Mouse (Mus musculus): ENCODE data around the gene Tamm41. TPM values are rescaled to one million over a fixed set of nuclear protein-coding genes. Genes with fewer than 3 reads are reported as not detected.

The Tamm41 gene
- polyA plus RNA-seq, 1 experiment from 2014 or later, result 72.8 TPM

- ATAC-seq (ENCODE audit: insufficient read depth, low FRiP score, low TSS enrichment) (no peak), DNase-seq (ENCODE audit: low spot score) (no peak)
- Histone ChIP-seq H3K27ac (ENCODE audit: low read depth, low read length) (no peak overlapping the region), H3K27me3 (ENCODE audit: control insufficient read depth, insufficient read depth, low read length) (no peaks in the 10 kb centered on the region), H3K36me3 (ENCODE audit: control insufficient read depth, insufficient read depth, low read length) (no peaks in the 10 kb centered on the region), H3K4me3 (ENCODE audit: low read depth, low read length) (no peak overlapping the region), H3K4me1 (ENCODE audit: control insufficient read depth, insufficient read depth, low read length) (no peaks in the 10 kb centered on the region), H3K9ac (ENCODE audit: low read length) (no peak overlapping the region), H3K4me2 (ENCODE audit: low read depth) (no peak overlapping the region), H3K9me3 (ENCODE audit: control insufficient read depth, low read length) (no peaks in the 10 kb centered on the region)
- 79% methylated on average over 9 of the region's 9 CpGs for WGBS
Measured at GRCm38 (mm10) chr6:115010304-115010703, 27.4 kb downstream of the Tamm41 start.

GRCm38 (mm10) chr6:115007728-115008127 lies 29.9 kb downstream of the Tamm41 start:
- no peaks in the 10 kb centered on the region for H3K36me3 ChIP-seq (ENCODE audit: control insufficient read depth, insufficient read depth, low read length)
- no peaks in the 10 kb centered on the region for H3K27me3 ChIP-seq (ENCODE audit: control insufficient read depth, insufficient read depth, low read length)
- no peak overlapping the region for H3K4me2 ChIP-seq (ENCODE audit: low read depth)
- H3K4me3 ChIP-seq (ENCODE audit: low read depth, low read length), result no peak overlapping the region
- no peak overlapping the region for H3K27ac ChIP-seq (ENCODE audit: low read depth, low read length)
- H3K9ac ChIP-seq (ENCODE audit: low read length), result no peak overlapping the region
- DNase-seq (ENCODE audit: low spot score) (peak; percentile 83), ATAC-seq (ENCODE audit: insufficient read depth, low FRiP score, low TSS enrichment) (no peak)
- 40% methylated on average over 5 of the region's 5 CpGs for WGBS
- no peaks in the 10 kb centered on the region for H3K9me3 ChIP-seq (ENCODE audit: control insufficient read depth, low read length)
- H3K4me1 ChIP-seq (ENCODE audit: control insufficient read depth, insufficient read depth, low read length), result no peaks in the 10 kb centered on the region

DNA sequence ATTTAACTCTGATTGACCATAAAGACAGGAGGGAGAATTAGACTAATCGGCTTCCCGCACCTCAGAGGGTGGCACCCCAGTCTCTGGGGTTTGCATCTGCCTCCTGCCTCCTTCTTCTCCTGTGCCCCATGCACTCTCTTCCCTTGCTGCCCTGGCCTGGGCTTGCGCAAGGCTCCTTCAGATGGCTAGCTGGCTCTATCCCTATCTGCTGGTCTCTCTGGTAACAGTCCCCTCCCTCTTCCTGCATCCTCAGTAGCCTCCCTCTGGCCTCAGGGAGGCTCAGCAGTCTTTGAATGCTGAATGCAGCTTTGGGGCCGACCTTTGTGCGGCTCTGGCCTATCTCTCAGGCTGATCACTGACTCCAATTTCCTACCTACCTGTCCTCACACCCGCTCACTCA lies 30.7 kb downstream of the Tamm41 start:
- H3K36me3 ChIP-seq (ENCODE audit: control insufficient read depth, insufficient read depth, low read length), result no peaks in the 10 kb centered on the region
- H3K27ac ChIP-seq (ENCODE audit: low read depth, low read length), result no peak overlapping the region
- no peak for DNase-seq (ENCODE audit: low spot score)
- 69% methylated on average over 6 of the region's 6 CpGs for WGBS
- H3K9ac ChIP-seq (ENCODE audit: low read length), result 0 out of 2 replicates have a peak overlapping the region, but pooled peaks have one; percentile 10
- H3K4me2 ChIP-seq (ENCODE audit: low read depth), result no peak overlapping the region
- no peak overlapping the region for H3K4me3 ChIP-seq (ENCODE audit: low read depth, low read length)
- H3K27me3 ChIP-seq (ENCODE audit: control insufficient read depth, insufficient read depth, low read length), result no peaks in the 10 kb centered on the region
- no peaks in the 10 kb centered on the region for H3K9me3 ChIP-seq (ENCODE audit: control insufficient read depth, low read length)
- H3K4me1 ChIP-seq (ENCODE audit: control insufficient read depth, insufficient read depth, low read length), result no peaks in the 10 kb centered on the region
- ATAC-seq (ENCODE audit: insufficient read depth, low FRiP score, low TSS enrichment), result no peak

GRCm38 (mm10) chr6:115006065-115006464 lies 31.6 kb downstream of the Tamm41 start:
- H3K27ac ChIP-seq (ENCODE audit: low read depth, low read length), result no peak overlapping the region
- H3K4me3 ChIP-seq (ENCODE audit: low read depth, low read length), result no peak overlapping the region
- DNase-seq (ENCODE audit: low spot score), result no peak
- H3K9ac ChIP-seq (ENCODE audit: low read length), result no peak overlapping the region
- 63% methylated on average over 3 of the region's 3 CpGs for WGBS
- no peaks in the 10 kb centered on the region for H3K4me1 ChIP-seq (ENCODE audit: control insufficient read depth, insufficient read depth, low read length)
- H3K9me3 ChIP-seq (ENCODE audit: control insufficient read depth, low read length), result no peaks in the 10 kb centered on the region
- no peaks in the 10 kb centered on the region for H3K36me3 ChIP-seq (ENCODE audit: control insufficient read depth, insufficient read depth, low read length)
- no peak for ATAC-seq (ENCODE audit: insufficient read depth, low FRiP score, low TSS enrichment)
- H3K4me2 ChIP-seq (ENCODE audit: low read depth), result no peak overlapping the region
- no peaks in the 10 kb centered on the region for H3K27me3 ChIP-seq (ENCODE audit: control insufficient read depth, insufficient read depth, low read length)

DNA sequence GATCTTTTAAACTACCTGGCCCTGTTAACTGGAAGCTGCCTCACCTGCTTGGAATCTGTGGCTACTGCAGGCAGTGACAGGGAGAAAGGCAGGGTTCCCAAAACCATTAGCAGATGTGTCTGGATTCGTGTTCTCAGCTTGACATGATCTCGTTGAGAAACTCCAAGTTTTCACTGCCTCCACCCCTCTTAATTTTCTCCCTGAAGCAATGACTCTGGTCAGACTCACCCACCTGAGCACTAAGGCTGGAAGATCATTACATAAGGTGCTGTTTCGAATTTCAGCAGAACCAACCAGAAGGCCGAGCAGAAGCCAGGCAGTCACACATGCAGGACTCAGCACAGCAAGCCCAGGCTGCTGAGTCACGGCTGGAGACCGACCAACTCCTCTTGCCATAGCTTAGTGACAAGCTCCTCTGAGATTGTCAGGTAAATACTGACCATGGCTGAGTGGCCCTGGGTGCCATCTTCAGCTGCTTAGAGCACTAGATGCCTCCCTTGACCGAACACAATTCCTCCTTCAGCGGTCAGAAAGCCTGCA lies 32.3 kb downstream of the Tamm41 start:
- Histone ChIP-seq H3K27me3 (ENCODE audit: control insufficient read depth, insufficient read depth, low read length) (no peaks in the 10 kb centered on the region), H3K9ac (ENCODE audit: low read length) (no peak overlapping the region), H3K27ac (ENCODE audit: low read depth, low read length) (no peak overlapping the region), H3K36me3 (ENCODE audit: control insufficient read depth, insufficient read depth, low read length) (no peaks in the 10 kb centered on the region), H3K9me3 (ENCODE audit: control insufficient read depth, low read length) (no peaks in the 10 kb centered on the region), H3K4me1 (ENCODE audit: control insufficient read depth, insufficient read depth, low read length) (no peaks in the 10 kb centered on the region), H3K4me3 (ENCODE audit: low read depth, low read length) (no peak overlapping the region), H3K4me2 (ENCODE audit: low read depth) (no peak overlapping the region)
- DNase-seq (ENCODE audit: low spot score) (no peak), ATAC-seq (ENCODE audit: insufficient read depth, low FRiP score, low TSS enrichment) (no peak)
- WGBS, result 90% methylated on average over 8 of the region's 8 CpGs

- H3K4me1 ChIP-seq (ENCODE audit: control insufficient read depth, insufficient read depth, low read length), result no peaks in the 10 kb centered on the region
- 85% methylated on average over 8 of the region's 8 CpGs for WGBS
- no peak overlapping the region for H3K4me3 ChIP-seq (ENCODE audit: low read depth, low read length)
- no peaks in the 10 kb centered on the region for H3K9me3 ChIP-seq (ENCODE audit: control insufficient read depth, low read length)
- no peak overlapping the region for H3K9ac ChIP-seq (ENCODE audit: low read length)
- H3K27ac ChIP-seq (ENCODE audit: low read depth, low read length), result no peak overlapping the region
- DNase-seq (ENCODE audit: low spot score) (no peak), ATAC-seq (ENCODE audit: insufficient read depth, low FRiP score, low TSS enrichment) (no peak)
- H3K27me3 ChIP-seq (ENCODE audit: control insufficient read depth, insufficient read depth, low read length), result no peaks in the 10 kb centered on the region
- H3K36me3 ChIP-seq (ENCODE audit: control insufficient read depth, insufficient read depth, low read length), result no peaks in the 10 kb centered on the region
- no peak overlapping the region for H3K4me2 ChIP-seq (ENCODE audit: low read depth)
Measured at GRCm38 (mm10) chr6:115004636-115005035, 33.0 kb downstream of the Tamm41 start.

- H3K36me3 ChIP-seq (ENCODE audit: control insufficient read depth, insufficient read depth, low read length), result no peaks in the 10 kb centered on the region
- WGBS, result 85% methylated on average over 16 of the region's 16 CpGs
- no peaks in the 10 kb centered on the region for H3K4me1 ChIP-seq (ENCODE audit: control insufficient read depth, insufficient read depth, low read length)
- H3K9ac ChIP-seq (ENCODE audit: low read length), result no peak overlapping the region
- no peak for DNase-seq (ENCODE audit: low spot score)
- no peak overlapping the region for H3K27ac ChIP-seq (ENCODE audit: low read depth, low read length)
- H3K27me3 ChIP-seq (ENCODE audit: control insufficient read depth, insufficient read depth, low read length), result no peaks in the 10 kb centered on the region
- ATAC-seq (ENCODE audit: insufficient read depth, low FRiP score, low TSS enrichment), result no peak
- H3K9me3 ChIP-seq (ENCODE audit: control insufficient read depth, low read length), result no peaks in the 10 kb centered on the region
- no peak overlapping the region for H3K4me2 ChIP-seq (ENCODE audit: low read depth)
- H3K4me3 ChIP-seq (ENCODE audit: low read depth, low read length), result no peak overlapping the region
Measured at GRCm38 (mm10) chr6:114998374-114999031, 39.2 kb downstream of the Tamm41 start.

GRCm38 (mm10) chr6:114997471-114997870 lies 40.2 kb downstream of the Tamm41 start:
- Histone ChIP-seq H3K4me2 (ENCODE audit: low read depth) (no peak overlapping the region), H3K27me3 (ENCODE audit: control insufficient read depth, insufficient read depth, low read length) (no peaks in the 10 kb centered on the region), H3K9me3 (ENCODE audit: control insufficient read depth, low read length) (no peaks in the 10 kb centered on the region), H3K36me3 (ENCODE audit: control insufficient read depth, insufficient read depth, low read length) (no peaks in the 10 kb centered on the region), H3K4me1 (ENCODE audit: control insufficient read depth, insufficient read depth, low read length) (no peaks in the 10 kb centered on the region), H3K4me3 (ENCODE audit: low read depth, low read length) (no peak overlapping the region), H3K27ac (ENCODE audit: low read depth, low read length) (no peak overlapping the region), H3K9ac (ENCODE audit: low read length) (no peak overlapping the region)
- DNase-seq (ENCODE audit: low spot score) (no peak), ATAC-seq (ENCODE audit: insufficient read depth, low FRiP score, low TSS enrichment) (no peak)
- WGBS, result 57% methylated on average over 5 of the region's 5 CpGs

DNA sequence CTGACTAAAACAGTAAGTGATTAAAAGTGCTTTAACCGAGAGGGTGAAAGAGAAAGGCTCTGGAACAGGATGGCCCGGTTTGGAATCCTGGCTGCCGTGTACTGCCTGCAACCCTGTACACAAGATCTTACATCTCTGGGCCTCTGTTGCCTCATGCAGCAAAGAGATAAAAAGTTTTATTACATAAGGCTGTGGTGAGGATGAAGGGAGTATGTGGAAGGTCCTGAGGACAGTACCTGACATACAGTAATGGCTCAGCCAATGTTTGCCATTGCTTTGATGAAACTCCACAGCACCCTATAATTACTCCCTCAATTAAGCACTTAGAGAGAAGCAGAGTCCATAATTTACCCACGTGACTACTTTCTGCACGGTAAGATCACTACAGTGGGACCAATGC lies 40.8 kb downstream of the Tamm41 start:
- Histone ChIP-seq H3K27me3 (ENCODE audit: control insufficient read depth, insufficient read depth, low read length) (no peaks in the 10 kb centered on the region), H3K4me3 (ENCODE audit: low read depth, low read length) (no peak overlapping the region), H3K27ac (ENCODE audit: low read depth, low read length) (no peak overlapping the region), H3K4me1 (ENCODE audit: control insufficient read depth, insufficient read depth, low read length) (no peaks in the 10 kb centered on the region), H3K9me3 (ENCODE audit: control insufficient read depth, low read length) (no peaks in the 10 kb centered on the region), H3K4me2 (ENCODE audit: low read depth) (no peak overlapping the region), H3K9ac (ENCODE audit: low read length) (no peak overlapping the region), H3K36me3 (ENCODE audit: control insufficient read depth, insufficient read depth, low read length) (no peaks in the 10 kb centered on the region)
- DNase-seq (ENCODE audit: low spot score) (no peak), ATAC-seq (ENCODE audit: insufficient read depth, low FRiP score, low TSS enrichment) (no peak)
- 82% methylated on average over 5 of the region's 5 CpGs for WGBS
